Mouse (Mus musculus) CD4-positive, CD25-positive, alpha-beta regulatory T cell, adult 4 months (primary cell): ENCODE measurements at regions not wholly inside any gene's neighbourhood (a gene's known extent, or its start where the extent isn't known, plus 50 kb on each side); places are given as distances from the start of the nearest gene placed in this dataset.
A peak's percentile ranks its signal among the peaks of the same experiment; 100 is the strongest.
"Not testable (repeated sequence)": the region's sequence is repeated elsewhere in the genome, so short reads cannot be mapped to it uniquely, and the experiment has no call there.

ENCODE experiments used
- ATAC-seq: one replicate; pipeline ENCODE4 v1.8.0; 2017

DNA sequence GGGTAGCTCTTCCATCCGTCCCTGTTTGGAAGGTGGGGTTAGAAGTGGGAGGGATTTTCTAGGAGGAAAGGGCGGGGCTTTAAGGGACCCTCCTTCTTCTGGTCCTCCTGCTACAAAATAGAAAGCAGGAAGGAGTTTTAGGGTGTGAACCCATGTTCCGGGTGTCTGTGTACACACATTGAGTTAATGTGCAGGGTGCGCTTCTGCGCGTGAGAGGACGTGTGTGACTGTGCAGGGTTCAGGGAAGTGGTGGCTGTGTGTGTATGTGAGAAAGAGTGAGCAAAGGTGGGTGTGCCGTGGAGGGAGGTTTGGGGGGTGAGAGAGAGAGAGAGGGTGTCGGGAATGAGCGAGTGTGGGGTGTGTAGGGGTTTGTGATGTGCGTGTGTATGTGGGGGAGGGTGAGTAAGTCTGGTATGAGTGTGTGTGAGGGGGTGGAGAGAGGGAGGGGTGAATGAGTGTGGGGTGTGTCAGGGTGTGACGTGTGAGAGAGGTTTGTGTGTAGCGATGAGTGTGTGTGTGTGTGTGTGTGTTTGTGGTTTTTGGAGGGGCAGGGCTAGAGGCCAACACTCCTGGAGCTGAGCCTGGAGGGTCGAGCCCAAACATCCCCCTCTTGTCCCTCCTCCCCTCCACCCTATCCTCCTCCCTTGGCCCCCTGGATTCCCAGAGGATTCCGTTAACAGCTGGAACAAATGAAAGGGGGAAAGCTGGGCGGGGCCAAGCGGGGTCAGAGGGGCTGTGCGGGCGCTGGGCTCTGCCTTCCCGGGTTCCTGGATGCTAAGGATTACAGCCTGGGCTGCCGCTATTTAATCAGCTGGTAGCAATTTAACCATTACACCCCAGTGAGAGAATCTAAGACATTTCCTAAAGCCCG is 95.3 kb upstream of the Med13l start:
- peak; percentile 82 for ATAC-seq

DNA sequence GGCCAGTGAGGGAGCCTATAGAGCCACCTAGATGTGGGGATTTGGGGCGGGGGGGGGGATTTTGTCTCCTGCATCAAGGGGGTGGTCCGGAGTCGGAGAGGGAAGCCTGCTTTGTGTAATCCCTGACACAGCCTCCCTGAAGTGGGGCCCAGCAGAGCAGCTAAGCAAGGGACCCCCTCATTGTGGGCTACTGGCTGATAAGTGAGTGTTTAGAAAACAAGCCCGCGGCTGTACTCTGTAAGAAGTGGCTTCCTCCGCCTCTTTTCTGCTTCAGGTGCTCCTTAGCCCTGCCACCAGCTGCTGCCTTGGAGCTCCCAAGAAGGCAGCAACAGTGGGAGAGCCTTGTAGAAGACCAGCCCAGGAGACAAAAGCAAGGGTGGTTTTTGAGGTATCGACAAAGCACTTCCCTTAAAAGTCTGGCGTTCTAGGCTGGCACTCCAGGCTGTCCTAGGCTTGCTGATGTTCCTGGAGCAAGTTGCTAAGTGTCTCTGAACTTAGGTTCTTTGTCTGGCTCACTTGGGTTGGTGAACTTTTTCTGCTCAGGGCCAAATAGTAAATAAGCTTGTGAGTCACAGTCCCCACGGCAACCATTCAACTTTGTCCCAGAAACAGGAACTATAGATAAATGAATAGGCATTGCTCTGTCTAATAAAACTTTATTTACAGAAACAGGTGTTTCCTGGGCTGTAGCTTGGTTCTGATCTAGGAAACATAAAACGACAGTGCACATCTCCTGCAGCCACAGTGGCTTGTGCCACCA is 94.3 kb upstream of the Med13l start:
- ATAC-seq, result no peak

DNA sequence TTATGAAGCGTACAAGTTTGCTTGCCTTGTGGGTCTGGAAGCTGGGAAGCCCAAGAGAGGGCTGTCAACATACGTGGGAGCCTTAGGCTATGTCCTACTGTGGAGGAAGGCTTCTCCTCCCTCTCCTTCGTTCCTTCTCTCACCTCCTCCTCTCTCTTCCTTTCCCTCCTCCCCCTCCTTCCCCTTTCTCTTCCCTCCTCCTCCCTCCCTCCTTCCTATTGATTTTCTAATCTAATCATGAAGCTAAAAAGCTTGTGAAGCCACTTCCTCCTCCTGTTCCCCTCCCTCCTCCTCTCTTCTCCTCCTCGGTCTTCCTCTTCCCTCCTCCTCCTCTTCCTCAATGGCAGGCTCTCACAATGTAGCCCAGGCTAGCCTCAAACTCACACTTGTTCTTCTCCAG is 91.7 kb upstream of the Med13l start:
- ATAC-seq, result no peak

DNA sequence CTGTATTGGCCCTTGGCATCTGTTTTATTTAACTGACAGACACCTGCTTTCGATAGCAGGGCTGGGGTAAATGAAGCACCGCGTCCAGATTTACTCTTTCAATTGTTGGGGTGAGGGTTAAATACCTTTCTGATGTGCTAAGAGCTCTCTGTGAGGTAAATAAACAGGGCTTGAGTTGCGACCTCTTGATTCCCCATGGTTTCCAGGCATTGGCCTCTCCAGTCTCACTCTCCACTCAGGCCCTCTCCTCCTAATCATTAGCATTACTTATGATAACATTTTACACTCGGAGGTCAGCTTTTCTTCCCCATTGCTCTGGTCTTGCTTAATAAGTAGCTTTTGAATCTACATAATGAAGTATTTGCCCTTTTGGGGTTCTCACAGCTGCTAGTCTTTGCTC is 88.9 kb upstream of the Med13l start:
- no peak for ATAC-seq

DNA sequence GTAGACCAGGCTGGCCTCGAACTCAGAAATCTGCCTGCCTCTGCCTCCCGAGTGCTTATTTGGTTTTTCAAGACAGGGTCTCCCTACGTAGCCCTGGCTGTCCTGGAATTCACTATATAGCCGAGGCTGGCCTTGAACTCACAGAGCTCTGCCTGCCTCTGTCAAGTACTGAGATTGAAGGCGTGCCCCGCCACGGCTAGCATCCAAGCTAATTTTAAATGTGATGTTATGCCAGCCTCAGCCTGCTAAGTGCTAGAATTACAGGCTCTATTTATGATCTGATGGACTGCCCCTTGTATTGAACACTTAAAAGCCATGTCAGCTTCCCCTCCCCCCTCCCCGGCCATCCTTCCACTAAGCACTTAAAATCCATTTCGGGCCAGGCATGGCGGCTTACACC is 88.2 kb upstream of the Med13l start:
- no peak for ATAC-seq

DNA sequence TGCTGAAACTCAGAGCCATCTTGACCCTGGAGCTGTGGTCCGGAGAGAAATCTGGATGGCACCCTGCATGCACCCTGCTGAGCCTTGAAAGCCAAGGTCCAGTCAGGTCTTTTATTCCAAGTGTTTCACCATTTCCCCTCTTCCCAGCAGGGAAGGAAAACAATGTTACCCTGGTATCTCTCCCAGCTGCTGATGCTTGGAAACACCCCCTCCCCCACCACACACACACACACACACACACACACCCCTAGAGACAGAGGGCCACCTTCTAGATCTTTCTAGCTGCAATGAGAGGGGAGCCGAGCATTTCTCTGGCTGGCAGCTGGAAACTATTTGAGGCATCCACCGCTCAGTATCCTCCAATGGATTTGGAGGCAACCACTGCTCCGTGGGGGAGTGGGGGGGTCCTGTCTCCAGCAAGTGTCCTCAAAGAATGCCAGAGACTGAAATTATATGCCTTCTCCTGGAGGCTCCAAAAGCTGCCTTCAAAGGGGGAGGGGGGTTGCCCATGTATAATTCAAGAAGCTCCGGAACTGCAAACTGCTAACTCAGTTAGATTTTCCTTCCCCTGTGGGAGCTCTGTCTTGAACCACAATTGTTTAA is 87.2 kb upstream of the Med13l start:
- no peak for ATAC-seq

- ATAC-seq, result no peak
Observed at GRCm38 (mm10) chr5:118476597-118476996, 83.9 kb upstream of the Med13l start.

DNA sequence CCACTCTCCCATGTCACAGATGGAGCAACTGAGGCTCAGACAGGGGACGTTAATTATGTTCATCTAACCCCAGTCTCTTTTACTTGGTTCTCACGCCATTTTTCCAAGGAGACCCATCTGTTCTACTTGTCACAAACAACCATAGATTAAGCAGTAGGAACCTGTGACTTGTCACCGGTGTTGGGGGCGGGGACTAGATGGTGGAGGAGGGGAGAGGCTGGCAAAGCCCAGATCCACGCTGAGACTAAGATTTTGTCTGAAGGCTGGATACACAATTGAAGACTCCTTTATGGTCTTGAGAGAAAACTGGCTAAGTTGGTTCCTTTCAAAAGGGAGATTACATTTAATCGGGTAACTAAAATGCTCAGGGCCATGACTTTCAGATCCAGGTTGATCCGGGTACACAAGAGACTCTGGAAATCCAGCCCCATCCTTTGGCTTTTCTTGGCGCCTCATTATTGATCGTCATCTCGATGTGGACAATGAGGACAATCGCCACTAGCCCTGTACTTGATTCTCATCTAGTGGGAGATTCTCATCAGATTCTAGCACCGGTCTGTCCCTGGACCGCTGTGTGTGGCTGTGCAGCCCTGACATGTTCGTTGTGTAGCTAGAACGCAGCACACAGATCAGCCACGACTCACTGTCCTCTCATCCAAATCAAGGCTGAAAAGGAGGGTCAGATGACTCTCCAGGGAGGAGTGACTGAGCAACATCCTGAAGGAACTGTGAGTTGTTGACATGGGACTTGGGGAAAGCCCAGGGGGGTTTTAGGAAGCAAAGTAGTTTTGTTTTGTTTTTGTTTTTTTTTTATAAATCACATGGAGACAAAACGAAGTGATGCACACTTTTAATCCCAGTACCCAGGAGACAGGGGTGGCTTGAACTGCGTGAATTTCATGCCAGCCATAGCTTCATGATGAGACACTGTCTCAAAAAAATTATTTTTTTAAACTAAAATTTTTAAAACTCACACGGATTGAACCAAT is 83.1 kb upstream of the Med13l start:
- ATAC-seq, result peak; percentile 38

DNA sequence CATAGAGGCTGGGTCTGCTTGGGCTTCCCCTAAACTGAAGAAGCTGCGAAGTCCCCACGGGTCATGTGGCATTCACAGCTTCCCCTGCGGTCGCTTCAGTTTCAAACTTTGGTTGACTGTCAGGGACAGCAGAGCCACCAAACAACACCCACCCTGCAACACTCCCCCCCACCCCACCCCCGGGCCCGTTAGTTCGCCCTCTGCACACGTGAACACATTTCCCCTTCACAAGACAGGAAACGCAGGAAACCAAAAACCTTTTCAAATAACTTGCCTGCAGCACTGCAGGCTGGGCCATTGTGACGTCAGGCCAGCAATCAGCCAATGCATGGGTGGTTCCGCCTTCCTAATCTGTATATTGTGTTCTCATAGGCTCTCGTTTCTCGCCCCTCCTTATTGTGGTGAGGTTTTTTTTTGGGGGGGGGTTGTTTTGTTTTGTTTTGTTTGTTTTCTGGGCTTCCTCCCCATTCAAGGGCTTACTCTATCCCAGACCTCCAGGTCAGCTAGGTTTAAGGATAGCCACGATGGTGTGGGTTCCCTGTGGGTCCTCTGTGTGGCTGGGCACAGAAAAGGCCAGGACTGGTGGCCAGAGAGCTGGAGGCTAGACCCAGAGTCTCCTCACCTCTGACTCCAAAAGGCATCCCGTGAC is 82.2 kb upstream of the Med13l start:
- ATAC-seq, result peak; percentile 93

DNA sequence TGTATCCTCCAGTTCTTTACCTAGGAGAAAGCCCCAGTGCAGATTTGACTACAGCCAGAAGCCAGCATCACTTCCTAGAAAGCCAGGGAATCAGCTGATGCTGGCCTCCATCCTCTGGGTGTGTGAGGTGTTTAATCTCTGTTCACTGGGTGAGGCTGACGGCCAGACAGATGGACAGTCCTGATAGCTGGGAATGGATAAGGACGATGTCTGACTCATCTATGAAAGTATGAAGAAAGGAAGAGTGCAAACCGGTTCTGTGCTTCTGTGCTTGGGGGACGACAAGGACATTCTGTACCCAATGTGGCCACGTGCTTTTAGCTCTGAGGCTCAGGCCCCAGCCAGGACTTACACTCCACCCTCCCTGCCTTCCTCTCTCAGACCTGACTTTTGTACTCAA is 80.5 kb upstream of the Med13l start:
- ATAC-seq, result no peak

GRCm38 (mm10) chr5:118480965-118481793 is 79.3 kb upstream of the Med13l start:
- ATAC-seq, result no peak

GRCm38 (mm10) chr5:118481794-118482049 is 78.8 kb upstream of the Med13l start:
- ATAC-seq, result no peak

- no peak for ATAC-seq
Observed at GRCm38 (mm10) chr5:118482598-118482997, 77.9 kb upstream of the Med13l start.

- ATAC-seq, result no peak
Observed at GRCm38 (mm10) chr5:118483001-118483400, 77.5 kb upstream of the Med13l start.

DNA sequence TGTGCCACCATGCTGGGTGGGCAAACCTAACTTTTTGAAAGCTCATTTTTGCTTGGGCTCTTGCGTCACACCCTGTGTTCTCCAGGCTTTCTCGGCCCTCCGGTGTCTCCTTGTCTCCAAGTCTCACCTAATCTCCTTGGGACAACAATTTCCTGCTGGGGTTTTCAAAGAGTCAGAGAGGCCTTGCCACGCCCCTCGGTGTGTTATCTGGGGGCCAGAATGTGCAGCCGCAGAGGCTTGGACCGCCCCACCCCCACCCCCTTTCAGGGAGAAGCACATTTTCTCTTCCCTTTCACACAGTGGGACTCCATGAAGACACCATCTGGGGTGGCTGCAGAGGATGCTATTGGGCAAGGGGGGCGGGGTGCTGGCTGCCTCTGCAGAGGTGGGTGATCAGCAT is 76.9 kb upstream of the Med13l start:
- ATAC-seq, result no peak

DNA sequence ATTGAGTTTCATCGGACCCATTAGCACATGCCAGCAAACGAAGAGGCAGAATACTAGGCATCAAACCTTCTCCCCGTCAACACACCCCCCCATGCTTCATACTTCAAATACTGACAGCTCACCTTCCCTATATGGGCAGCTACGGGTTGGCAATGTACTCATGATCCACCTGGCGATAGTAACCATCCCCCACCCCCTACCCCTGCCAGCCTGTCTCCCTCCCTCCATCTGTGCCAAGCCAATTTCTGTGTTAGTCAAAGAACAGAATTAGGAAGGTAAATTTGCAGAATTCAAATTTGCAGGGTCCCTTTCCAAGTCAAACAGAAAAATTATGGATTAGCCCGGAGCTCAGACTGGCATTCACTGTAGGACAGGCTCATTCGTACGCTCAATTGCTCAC is 75.3 kb upstream of the Med13l start:
- no peak for ATAC-seq

- not testable (repeated sequence) for ATAC-seq
Observed at GRCm38 (mm10) chr5:118492522-118492921, 68.0 kb upstream of the Med13l start.

GRCm38 (mm10) chr5:118494649-118495477 is 65.6 kb upstream of the Med13l start:
- ATAC-seq, result no peak

GRCm38 (mm10) chr5:118495478-118495760 is 65.1 kb upstream of the Med13l start:
- ATAC-seq, result no peak

GRCm38 (mm10) chr5:118501624-118502023 is 58.9 kb upstream of the Med13l start:
- ATAC-seq, result no peak

DNA sequence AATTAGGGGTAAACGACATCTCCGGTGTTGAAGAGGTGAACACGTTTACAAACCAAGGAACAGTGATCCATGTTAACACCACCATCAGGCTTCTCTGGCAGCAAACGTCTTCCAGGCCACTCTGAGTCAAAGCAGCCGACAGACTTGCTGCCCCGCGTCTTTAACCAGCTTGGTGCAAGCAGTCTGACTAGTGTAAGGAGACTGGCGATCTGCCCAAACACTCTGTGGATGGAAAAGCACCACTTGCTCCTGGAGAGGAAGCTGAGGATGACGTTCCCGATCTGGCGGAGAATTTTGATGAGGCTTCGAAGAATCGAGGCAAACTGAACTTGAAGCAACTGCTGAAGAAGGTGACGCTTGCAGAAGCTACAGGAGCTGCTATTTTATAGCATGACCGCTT is 57.5 kb upstream of the Med13l start:
- ATAC-seq, result no peak
